Mouse (Mus musculus) kidney, adult 2 months (tissue): ENCODE measurements around the gene Pou2af1. TPM values are rescaled to one million over a fixed set of nuclear protein-coding genes. Genes with fewer than 3 reads are reported as not detected.

Source experiments
- DNase-seq: peaks from one replicate; pipeline ENCODE4 v3.0.0; 2021
- H3K27ac ChIP-seq: fragments of 200-500 bp; 2 replicates; pipeline ENCODE4 v1.5.1; 2012; ENCODE audit warnings: low read depth, low read length, control low read depth, inconsistent platforms; ENCODE audit not compliant: insufficient read depth
- H3K27me3 ChIP-seq: fragments of 200-500 bp; replicated peaks from 2 replicates; pipeline ENCODE4 v1.6.1; 2012; ENCODE audit warnings: mild to moderate bottlenecking, moderate library complexity, low read length, inconsistent platforms; ENCODE audit not compliant: control insufficient read depth, insufficient read depth
- H3K36me3 ChIP-seq: fragments of 200-500 bp; 2 replicates; pipeline ENCODE4 v1.6.1; 2012; ENCODE audit warnings: mild to moderate bottlenecking, moderate library complexity, low read length, inconsistent platforms; ENCODE audit not compliant: control insufficient read depth, insufficient read depth
- H3K4me1 ChIP-seq: fragments of 200-500 bp; 2 replicates; pipeline ENCODE4 v1.6.1; 2011; ENCODE audit warnings: low read length; ENCODE audit not compliant: control insufficient read depth, insufficient read depth
- H3K4me3 ChIP-seq: fragments of 200-500 bp; 2 replicates; pipeline ENCODE4 v1.5.1; 2011; ENCODE audit warnings: mild to moderate bottlenecking, low read depth, low read length, control low read depth; ENCODE audit not compliant: insufficient read depth
- CTCF ChIP-seq: fragments of 200-500 bp; conservative IDR thresholded peaks from 2 replicates; pipeline ENCODE4 v1.5.1; 2011; ENCODE audit warnings: low read depth, mild to moderate bottlenecking, control low read depth, low read length, moderate library complexity, mixed read lengths; ENCODE audit not compliant: insufficient read depth, insufficient read length
- POLR2A ChIP-seq: fragments of 200-500 bp; IDR thresholded peaks from one replicate; pipeline ENCODE4 v1.6.1; 2011; ENCODE audit warnings: low read depth, low read length, control low read depth
- WGBS: fragments of 180-500 bp; shearing (Covaris S2); methylation state at CpG from one replicate; pipeline ENCODE4 v1.1.7; 2018; 5-methylcytosine and 5-hydroxymethylcytosine counted together
- polyA plus RNA-seq: library from polyadenylated mRNA; depleted of rRNA; stranded (reverse); fragments of >200 nt; gene quantifications from 2 replicates; pipeline ENCODE4 v1.2.3, GENCODE M21; 2012; rRNA removed

The Pou2af1 gene
- polyA plus RNA-seq, 1 experiment: 3.4 TPM

- WGBS: 89% methylated on average over 8 of the region's 8 CpGs
- no peak overlapping the region for H3K4me3 ChIP-seq
- no peak for DNase-seq
These were observed 57.6 kb downstream of the Pou2af1 start for GRCm38 (mm10) chr9:51271073-51271472.

GRCm38 (mm10) chr9:51272102-51272501 lies 58.6 kb downstream of the Pou2af1 start:
- no peak for DNase-seq
- H3K36me3 ChIP-seq: no peaks in the 10 kb centered on the region

More at GRCm38 (mm10) chr9:51271073-51271472, 57.6 kb downstream of the Pou2af1 start:
- no peaks in the 10 kb centered on the region for H3K27me3 ChIP-seq
- no peaks in the 10 kb centered on the region for H3K4me1 ChIP-seq
- H3K27ac ChIP-seq: no peak overlapping the region
- no peak for TF ChIP-seq POLR2A
- TF ChIP-seq CTCF: no peak
- H3K36me3 ChIP-seq: no peaks in the 10 kb centered on the region

GRCm38 (mm10) chr9:51273581-51274154 lies 60.2 kb downstream of the Pou2af1 start:
- 74% methylated on average over 9 of the region's 9 CpGs for WGBS
- no peak overlapping the region for H3K4me3 ChIP-seq
- peaks cover 3% of the 10 kb centered on the region; the same call in 1 of the 2 replicates for H3K4me1 ChIP-seq
- no peak overlapping the region for H3K27ac ChIP-seq
- no peak for DNase-seq
- no peaks in the 10 kb centered on the region for H3K27me3 ChIP-seq
- TF ChIP-seq CTCF (no peak), POLR2A (no peak)
- no peaks in the 10 kb centered on the region for H3K36me3 ChIP-seq

More at GRCm38 (mm10) chr9:51272102-51272501, 58.6 kb downstream of the Pou2af1 start:
- no peak for TF ChIP-seq POLR2A
- TF ChIP-seq CTCF: no peak
- 78% methylated on average over 5 of the region's 5 CpGs for WGBS
- Histone ChIP-seq H3K27me3 (no peaks in the 10 kb centered on the region), H3K4me3 (no peak overlapping the region), H3K27ac (no peak overlapping the region), H3K4me1 (no peaks in the 10 kb centered on the region)

GRCm38 (mm10) chr9:51274678-51275077 lies 61.2 kb downstream of the Pou2af1 start:
- Histone ChIP-seq H3K27me3 (no peaks in the 10 kb centered on the region), H3K4me1 (peaks cover 3% of the 10 kb centered on the region; the same call in 1 of the 2 replicates), H3K36me3 (no peaks in the 10 kb centered on the region), H3K27ac (no peak overlapping the region), H3K4me3 (no peak overlapping the region)
- DNase-seq: no peak
- WGBS: 36% methylated on average over 4 of the region's 4 CpGs
- TF ChIP-seq POLR2A (no peak), CTCF (no peak)

GRCm38 (mm10) chr9:51277834-51278498 lies 64.5 kb downstream of the Pou2af1 start:
- Histone ChIP-seq H3K27ac (peak overlapping the region; percentile 69; the same call in 1 of the 2 replicates), H3K4me1 (peaks cover 3% of the 10 kb centered on the region; the same call in 1 of the 2 replicates), H3K36me3 (no peaks in the 10 kb centered on the region), H3K4me3 (peak overlapping the region; percentile 56), H3K27me3 (no peaks in the 10 kb centered on the region)
- 19% methylated on average over 13 of the region's 13 CpGs for WGBS
- TF ChIP-seq CTCF (no peak), POLR2A (no peak)
- DNase-seq: no peak

GRCm38 (mm10) chr9:51278500-51279381 lies 65.2 kb downstream of the Pou2af1 start, which contains the start of gene Colca2:
Gene Colca2 (minus strand): TSS chr9:51278569.
- Histone ChIP-seq H3K36me3 (no peaks in the 10 kb centered on the region), H3K27ac (peak within 1 kb of the TSS; percentile 85), H3K27me3 (no peaks in the 10 kb centered on the region), H3K4me1 (peaks cover 3% of the 10 kb centered on the region; the same call in 1 of the 2 replicates), H3K4me3 (peak within 1 kb of the TSS; percentile 56)
- peak; percentile 85 for DNase-seq
- no peak for TF ChIP-seq POLR2A
- peak; percentile 37 for TF ChIP-seq CTCF
- WGBS: under 1% methylated on average over 53 of the region's 53 CpGs

GRCm38 (mm10) chr9:51286079-51286478 lies 72.6 kb downstream of the Pou2af1 start:
- Histone ChIP-seq H3K36me3 (no peaks in the 10 kb centered on the region), H3K27ac (no peak overlapping the region), H3K27me3 (no peaks in the 10 kb centered on the region), H3K4me3 (no peak overlapping the region), H3K4me1 (0 out of 2 replicates have a peak, but pooled peaks cover 3% of the 10 kb centered on the region)
- 40% methylated on average over 2 of the region's 2 CpGs for WGBS
- TF ChIP-seq POLR2A: no peak
- no peak for TF ChIP-seq CTCF
- DNase-seq: peak; percentile 29

Other genes with a start within 250 kb of the Pou2af1 start
- gene Sik2, start 204.6 kb upstream of the Pou2af1 start, polyA plus RNA-seq: 18.5 and 20.0 TPM in 2 replicates
- gene Btg4, start 152.8 kb upstream of the Pou2af1 start, polyA plus RNA-seq: not detected in 2 replicates
- gene Layn, start 136.6 kb upstream of the Pou2af1 start, polyA plus RNA-seq: 4.5 and 4.6 TPM in 2 replicates
- gene 4833427G06Rik, start 111.6 kb upstream of the Pou2af1 start, polyA plus RNA-seq: not detected in 2 replicates
- 0.02 TPM in 1 of 2 replicates, not detected in the other for gene Gm32742, start 48.2 kb upstream of the Pou2af1 start, polyA plus RNA-seq
- 1.9 and 2.5 TPM in 2 replicates for gene Colca2, start 64.9 kb downstream of the Pou2af1 start, polyA plus RNA-seq
- 0.14 and 0.39 TPM in 2 replicates for gene 1810046K07Rik, start 115.2 kb downstream of the Pou2af1 start, polyA plus RNA-seq